Mouse (Mus musculus): ENCODE results near the gene Taar2. TPM values are rescaled to one million over a fixed set of nuclear protein-coding genes. Genes with fewer than 3 reads are reported as not detected.

The Taar2 gene
- total RNA-seq (2014; rRNA removed) (not detected in 2 replicates), polyA plus RNA-seq (2015; fragmentation: Nextera tagmentation; extraction: Ambion mirVana) (0.33 TPM in 1 of 2 replicates, not detected in the other)

GRCm38 (mm10) chr10:23938312-23938711 is at the start of gene Taar2:
TSS of gene Taar2 (plus strand) at chr10:23938572.
- DNase-seq (ENCODE audit: low spot score) (no peak), ATAC-seq (0 out of 2 replicates have a peak, but pooled peaks have one; percentile 32)
- Histone ChIP-seq H3K9ac (replicated peaks; ENCODE audit: low read length) (no peak within 1 kb of the TSS), H3K4me3 (ENCODE audit: low read length) (no peak within 1 kb of the TSS), H3K4me1 (ENCODE audit: insufficient read depth, low read length) (no peaks in the 10 kb centered on the region), H3K9me3 (ENCODE audit: low read length) (no peaks in the 10 kb centered on the region), H3K27ac (no peak within 1 kb of the TSS), H3K36me3 (ENCODE audit: insufficient read depth, low read length) (no peaks in the 10 kb centered on the region), H3K4me2 (ENCODE audit: low read depth, low read length) (peak within 1 kb of the TSS; percentile 31), H3K27me3 (ENCODE audit: insufficient read depth, low read length) (no peaks in the 10 kb centered on the region)
- 28% methylated on average over 6 of the region's 6 CpGs for WGBS
- no peak for TF ChIP-seq CTCF (IDR thresholded peaks at IDR 0.05; ENCODE audit: low read depth)

GRCm38 (mm10) chr10:23892987-23893386 is 45.4 kb upstream of the Taar2 start:
- Histone ChIP-seq H3K9me3 (ENCODE audit: low read length) (no peaks in the 10 kb centered on the region), H3K36me3 (ENCODE audit: insufficient read depth, low read length) (no peaks in the 10 kb centered on the region), H3K27ac (no peak overlapping the region), H3K27me3 (ENCODE audit: insufficient read depth, low read length) (no peaks in the 10 kb centered on the region), H3K4me3 (ENCODE audit: low read length) (no peak overlapping the region), H3K4me1 (ENCODE audit: insufficient read depth, low read length) (0 out of 2 replicates have a peak, but pooled peaks cover 3% of the 10 kb centered on the region), H3K9ac (replicated peaks; ENCODE audit: low read length) (no peak overlapping the region), H3K4me2 (ENCODE audit: low read depth, low read length) (no peak overlapping the region)
- no peak for TF ChIP-seq CTCF (IDR thresholded peaks at IDR 0.05; ENCODE audit: low read depth)
- no peak for ATAC-seq
- 92% methylated on average over 1 of the region's 1 CpGs for WGBS
- no peak for DNase-seq (ENCODE audit: low spot score)

GRCm38 (mm10) chr10:23894601-23895349 is 43.6 kb upstream of the Taar2 start, which contains the start of gene Vnn1:
TSS of gene Vnn1 (plus strand) at chr10:23894688.
- peak; percentile 7 for DNase-seq (ENCODE audit: low spot score)
- WGBS: 40% methylated on average over 21 of the region's 21 CpGs
- H3K9ac ChIP-seq (replicated peaks; ENCODE audit: low read length): no peak within 1 kb of the TSS

GRCm38 (mm10) chr10:23895376-23895775 is 43.0 kb upstream of the Taar2 start:
- Histone ChIP-seq H3K9ac (replicated peaks; ENCODE audit: low read length) (no peak overlapping the region), H3K9me3 (ENCODE audit: low read length) (no peaks in the 10 kb centered on the region), H3K36me3 (ENCODE audit: insufficient read depth, low read length) (no peaks in the 10 kb centered on the region), H3K27me3 (ENCODE audit: insufficient read depth, low read length) (no peaks in the 10 kb centered on the region), H3K4me3 (ENCODE audit: low read length) (no peak overlapping the region), H3K27ac (no peak overlapping the region), H3K4me2 (ENCODE audit: low read depth, low read length) (peak overlapping the region; percentile 49; the same call in 1 of the 2 replicates), H3K4me1 (ENCODE audit: insufficient read depth, low read length) (0 out of 2 replicates have a peak, but pooled peaks cover 3% of the 10 kb centered on the region)
- ATAC-seq (no peak), DNase-seq (ENCODE audit: low spot score) (no peak)
- 77% methylated on average over 7 of the region's 7 CpGs for WGBS
- no peak for TF ChIP-seq CTCF (IDR thresholded peaks at IDR 0.05; ENCODE audit: low read depth)

More at GRCm38 (mm10) chr10:23894601-23895349, 43.6 kb upstream of the Taar2 start, which contains the start of gene Vnn1:
- Histone ChIP-seq H3K4me1 (ENCODE audit: insufficient read depth, low read length) (0 out of 2 replicates have a peak, but pooled peaks cover 3% of the 10 kb centered on the region), H3K9me3 (ENCODE audit: low read length) (no peaks in the 10 kb centered on the region), H3K27ac (no peak within 1 kb of the TSS), H3K27me3 (ENCODE audit: insufficient read depth, low read length) (no peaks in the 10 kb centered on the region), H3K36me3 (ENCODE audit: insufficient read depth, low read length) (no peaks in the 10 kb centered on the region), H3K4me3 (ENCODE audit: low read length) (no peak within 1 kb of the TSS), H3K4me2 (ENCODE audit: low read depth, low read length) (peak within 1 kb of the TSS; percentile 49)
- ATAC-seq: no peak
- no peak for TF ChIP-seq CTCF (IDR thresholded peaks at IDR 0.05; ENCODE audit: low read depth)

- no peak for DNase-seq (ENCODE audit: low spot score)
- no peaks in the 10 kb centered on the region for H3K27me3 ChIP-seq (ENCODE audit: insufficient read depth, low read length)
- no peaks in the 10 kb centered on the region for H3K9me3 ChIP-seq (ENCODE audit: low read length)
- no peak overlapping the region for H3K4me2 ChIP-seq (ENCODE audit: low read depth, low read length)
- no peak for ATAC-seq
- TF ChIP-seq CTCF (IDR thresholded peaks at IDR 0.05; ENCODE audit: low read depth): no peak
- no peaks in the 10 kb centered on the region for H3K4me1 ChIP-seq (ENCODE audit: insufficient read depth, low read length)
- H3K36me3 ChIP-seq (ENCODE audit: insufficient read depth, low read length): no peaks in the 10 kb centered on the region
- H3K4me3 ChIP-seq (ENCODE audit: low read length): no peak overlapping the region
- H3K9ac ChIP-seq (replicated peaks; ENCODE audit: low read length): no peak overlapping the region
- no peak overlapping the region for H3K27ac ChIP-seq
- WGBS: 34% methylated on average over 3 of the region's 3 CpGs
These were observed 37.3 kb upstream of the Taar2 start for GRCm38 (mm10) chr10:23901119-23901518.

GRCm38 (mm10) chr10:23905661-23906060 is 32.7 kb upstream of the Taar2 start:
- no peak for TF ChIP-seq CTCF (IDR thresholded peaks at IDR 0.05; ENCODE audit: low read depth)
- Histone ChIP-seq H3K9ac (replicated peaks; ENCODE audit: low read length) (no peak overlapping the region), H3K9me3 (ENCODE audit: low read length) (no peaks in the 10 kb centered on the region), H3K27ac (no peak overlapping the region), H3K4me3 (ENCODE audit: low read length) (no peak overlapping the region), H3K27me3 (ENCODE audit: insufficient read depth, low read length) (no peaks in the 10 kb centered on the region), H3K4me2 (ENCODE audit: low read depth, low read length) (no peak overlapping the region), H3K4me1 (ENCODE audit: insufficient read depth, low read length) (no peaks in the 10 kb centered on the region), H3K36me3 (ENCODE audit: insufficient read depth, low read length) (no peaks in the 10 kb centered on the region)
- 86% methylated on average over 1 of the region's 1 CpGs for WGBS
- DNase-seq (ENCODE audit: low spot score): no peak
- ATAC-seq: no peak

GRCm38 (mm10) chr10:23920056-23920455 is 18.3 kb upstream of the Taar2 start, which contains the start of gene Taar1:
TSS of gene Taar1 (plus strand) at chr10:23920356.
- no peaks in the 10 kb centered on the region for H3K36me3 ChIP-seq (ENCODE audit: insufficient read depth, low read length)

More at GRCm38 (mm10) chr10:23920056-23920455, 18.3 kb upstream of the Taar2 start, which contains the start of gene Taar1:
- H3K4me3 ChIP-seq (ENCODE audit: low read length): no peak within 1 kb of the TSS
- no peaks in the 10 kb centered on the region for H3K27me3 ChIP-seq (ENCODE audit: insufficient read depth, low read length)
- H3K27ac ChIP-seq: no peak within 1 kb of the TSS
- H3K4me2 ChIP-seq (ENCODE audit: low read depth, low read length): no peak within 1 kb of the TSS
- DNase-seq (ENCODE audit: low spot score): no peak
- ATAC-seq: no peak
- WGBS: 94% methylated on average over 4 of the region's 4 CpGs
- no peak for TF ChIP-seq CTCF (IDR thresholded peaks at IDR 0.05; ENCODE audit: low read depth)
- no peaks in the 10 kb centered on the region for H3K9me3 ChIP-seq (ENCODE audit: low read length)
- H3K9ac ChIP-seq (replicated peaks; ENCODE audit: low read length): no peak within 1 kb of the TSS
- no peaks in the 10 kb centered on the region for H3K4me1 ChIP-seq (ENCODE audit: insufficient read depth, low read length)

All from hindbrain, postnatal 0 days (tissue).